Mouse (Mus musculus) midbrain, postnatal 0 days (tissue): ENCODE results near the gene Erf. TPM values are rescaled to one million over a fixed set of nuclear protein-coding genes. Genes with fewer than 3 reads are reported as not detected.

Experiments
- ATAC-seq: fragments of 200-750 bp; cut with Nextera tagmentation; 2 replicates; pipeline ENCODE4 v1.8.0; 2017; ENCODE audit warnings: moderate number of reproducible peaks, mild to moderate bottlenecking, moderate TSS enrichment, moderate library complexity; ENCODE audit not compliant: low FRiP score
- DNase-seq: peaks from one replicate; pipeline ENCODE4 v3.0.0-alpha.2; 2015; ENCODE audit warnings: low spot score
- H3K27ac ChIP-seq: fragments of 300-500 bp; sonication (generic); 2 replicates; pipeline ENCODE4 v1.5.1; 2014; ENCODE audit warnings: low read depth, mild to moderate bottlenecking, low read length, mixed read lengths
- H3K27me3 ChIP-seq: fragments of 300-500 bp; sonication (generic); 2 replicates; pipeline ENCODE4 v1.6.1; 2014; ENCODE audit warnings: low read length, control low read depth, mixed read lengths; ENCODE audit not compliant: insufficient read depth
- H3K36me3 ChIP-seq: fragments of 300-500 bp; sonication (generic); 2 replicates; pipeline ENCODE4 v1.6.1; 2014; ENCODE audit warnings: low read length, control low read depth, mixed read lengths; ENCODE audit not compliant: insufficient read depth
- H3K4me1 ChIP-seq: fragments of 300-500 bp; sonication (generic); 2 replicates; pipeline ENCODE4 v1.6.1; 2014; ENCODE audit warnings: mild to moderate bottlenecking, control low read depth, antibody characterized with exemption, low read length, mixed read lengths; ENCODE audit not compliant: insufficient read depth
- H3K4me2 ChIP-seq: fragments of 300-500 bp; sonication (generic); 2 replicates; pipeline ENCODE4 v1.6.1; 2014; ENCODE audit warnings: low read depth, mild to moderate bottlenecking, low read length, mixed read lengths; ENCODE audit not compliant: poor library complexity, severe bottlenecking
- H3K4me3 ChIP-seq: fragments of 300-500 bp; sonication (generic); 2 replicates; pipeline ENCODE4 v1.5.1; 2014; ENCODE audit warnings: low read depth, mild to moderate bottlenecking, low read length, moderate library complexity
- H3K9ac ChIP-seq: fragments of 300-500 bp; sonication (generic); replicated peaks from 2 replicates; pipeline ENCODE4 v1.6.1; 2014; ENCODE audit warnings: mild to moderate bottlenecking, low read length, moderate library complexity, mixed read lengths; ENCODE audit not compliant: poor library complexity, severe bottlenecking
- H3K9me3 ChIP-seq: fragments of 300-500 bp; sonication (generic); 2 replicates; pipeline ENCODE4 v1.6.1; 2016; ENCODE audit warnings: low read length, control low read depth
- CTCF ChIP-seq: IDR thresholded peaks from 2 replicates; pipeline ENCODE4 v1.5.1; 2016; ENCODE audit warnings: antibody characterized with exemption, mild to moderate bottlenecking
- WGBS: fragments of 180-500 bp; shearing (Covaris S2); extraction: QIAGEN DNeasy Blood & Tissue Kit; methylation state at CpG from one replicate; pipeline ENCODE4 v1.1.7; 2014; 5-methylcytosine and 5-hydroxymethylcytosine counted together
- polyA plus RNA-seq: library from polyadenylated mRNA; unstranded; fragments of >200 nt; fragmentation: Nextera tagmentation; extraction: Ambion mirVana; gene quantifications from 2 replicates; pipeline ENCODE4 v1.2.1, GENCODE M21; 2015
- total RNA-seq: library from RNA; depleted of rRNA; stranded (reverse); fragments of >200 nt; gene quantifications from 2 replicates; pipeline ENCODE4 v1.2.3, GENCODE M21; 2014

The Erf gene
- total and polyA plus RNA-seq, 2 experiments from 2014 or later, result 3.0 to 15.8 TPM

- ATAC-seq, result no peak
- H3K4me1 ChIP-seq, result peaks cover 42% of the 10 kb centered on the region
These were observed 32.2 kb upstream of the Erf start for GRCm38 (mm10) chr7:25282731-25283211.

GRCm38 (mm10) chr7:25281734-25282601, 31.4 kb upstream of the Erf start:
- ATAC-seq, result peak; percentile 79

More at GRCm38 (mm10) chr7:25282731-25283211, 32.2 kb upstream of the Erf start:
- H3K4me3 ChIP-seq, result peak overlapping the region; percentile 75
- H3K36me3 ChIP-seq, result peaks cover 30% of the 10 kb centered on the region
- TF ChIP-seq CTCF, result no peak
- no peaks in the 10 kb centered on the region for H3K9me3 ChIP-seq
- no peaks in the 10 kb centered on the region for H3K27me3 ChIP-seq
- H3K4me2 ChIP-seq, result peak overlapping the region; percentile 89
- peak overlapping the region; percentile 99 for H3K27ac ChIP-seq
- H3K9ac ChIP-seq, result peak overlapping the region; percentile 72
- WGBS, result under 1% methylated on average over 26 of the region's 36 CpGs
- DNase-seq, result peak; percentile 64

GRCm38 (mm10) chr7:25281166-25281733, 30.7 kb upstream of the Erf start:
- Histone ChIP-seq H3K4me1 (peaks cover 46% of the 10 kb centered on the region), H3K27ac (peak overlapping the region; percentile 99), H3K27me3 (no peaks in the 10 kb centered on the region), H3K4me2 (peak overlapping the region; percentile 89), H3K9me3 (no peaks in the 10 kb centered on the region), H3K9ac (peak overlapping the region; percentile 77; the same call in 1 of the 2 replicates), H3K4me3 (peak overlapping the region; percentile 75), H3K36me3 (peaks cover 15% of the 10 kb centered on the region)
- DNase-seq, result no peak
- no peak; the same call in 1 of the 2 replicates for ATAC-seq
- 17% methylated on average over 12 of the region's 12 CpGs for WGBS
- 0 out of 2 replicates have a peak, but pooled peaks have one; percentile 18 for TF ChIP-seq CTCF

More at GRCm38 (mm10) chr7:25281734-25282601, 31.4 kb upstream of the Erf start:
- Histone ChIP-seq H3K27me3 (no peaks in the 10 kb centered on the region), H3K36me3 (peaks cover 22% of the 10 kb centered on the region), H3K4me2 (peak overlapping the region; percentile 89), H3K4me1 (peaks cover 46% of the 10 kb centered on the region), H3K9ac (peak overlapping the region; percentile 72), H3K27ac (peak overlapping the region; percentile 99), H3K9me3 (no peaks in the 10 kb centered on the region), H3K4me3 (peak overlapping the region; percentile 75)
- no peak for TF ChIP-seq CTCF
- DNase-seq, result peak; percentile 97
- WGBS, result 3% methylated on average over 46 of the region's 108 CpGs

- H3K36me3 ChIP-seq, result peaks cover 9% of the 10 kb centered on the region; the same call in 1 of the 2 replicates
- peak overlapping the region; percentile 77 for H3K9ac ChIP-seq
- TF ChIP-seq CTCF, result no peak
- DNase-seq (no peak), ATAC-seq (no peak)
- H3K27me3 ChIP-seq, result no peaks in the 10 kb centered on the region
- WGBS, result 1% methylated on average over 6 of the region's 6 CpGs
- H3K4me2 ChIP-seq, result peak overlapping the region; percentile 89
- H3K4me1 ChIP-seq, result peaks cover 46% of the 10 kb centered on the region
- H3K27ac ChIP-seq, result peak overlapping the region; percentile 99
- peak overlapping the region; percentile 65 for H3K4me3 ChIP-seq
- H3K9me3 ChIP-seq, result no peaks in the 10 kb centered on the region
These were observed 29.6 kb upstream of the Erf start for GRCm38 (mm10) chr7:25279861-25280791.

- peak overlapping the region; percentile 65 for H3K4me3 ChIP-seq
- ATAC-seq, result peak; percentile 61
- TF ChIP-seq CTCF, result peak; percentile 56
- peak; percentile 96 for DNase-seq
- peak overlapping the region; percentile 89 for H3K4me2 ChIP-seq
- peak overlapping the region; percentile 77 for H3K9ac ChIP-seq
- 0 out of 2 replicates have a peak, but pooled peaks cover 12% of the 10 kb centered on the region for H3K36me3 ChIP-seq
- peak overlapping the region; percentile 99 for H3K27ac ChIP-seq
- no peaks in the 10 kb centered on the region for H3K27me3 ChIP-seq
- under 1% methylated on average over 34 of the region's 49 CpGs for WGBS
- H3K9me3 ChIP-seq, result no peaks in the 10 kb centered on the region
- peaks cover 41% of the 10 kb centered on the region for H3K4me1 ChIP-seq
These were observed 28.7 kb upstream of the Erf start for GRCm38 (mm10) chr7:25279076-25279860.
